Mouse (Mus musculus) left cerebral cortex, adult 8-10 months (tissue): Measurements from ENCODE around the gene Myof. TPM values are rescaled to one million over a fixed set of nuclear protein-coding genes. Genes with fewer than 3 reads are reported as not detected.

Experiments
- DNase-seq, 2 experiments: peaks; one replicate each; pipeline ENCODE4 v3.0.0; 2022; ENCODE audit warnings: low spot score in 2 of 2
- total RNA-seq, 4 experiments: library from RNA; stranded (reverse); gene quantifications; 2 replicates each; pipeline ENCODE4 v1.2.4; 2022

The Myof gene
- total RNA-seq, 4 experiments from 2014 or later: 5.8 to 7.4 (median 6.1) TPM

DNA sequence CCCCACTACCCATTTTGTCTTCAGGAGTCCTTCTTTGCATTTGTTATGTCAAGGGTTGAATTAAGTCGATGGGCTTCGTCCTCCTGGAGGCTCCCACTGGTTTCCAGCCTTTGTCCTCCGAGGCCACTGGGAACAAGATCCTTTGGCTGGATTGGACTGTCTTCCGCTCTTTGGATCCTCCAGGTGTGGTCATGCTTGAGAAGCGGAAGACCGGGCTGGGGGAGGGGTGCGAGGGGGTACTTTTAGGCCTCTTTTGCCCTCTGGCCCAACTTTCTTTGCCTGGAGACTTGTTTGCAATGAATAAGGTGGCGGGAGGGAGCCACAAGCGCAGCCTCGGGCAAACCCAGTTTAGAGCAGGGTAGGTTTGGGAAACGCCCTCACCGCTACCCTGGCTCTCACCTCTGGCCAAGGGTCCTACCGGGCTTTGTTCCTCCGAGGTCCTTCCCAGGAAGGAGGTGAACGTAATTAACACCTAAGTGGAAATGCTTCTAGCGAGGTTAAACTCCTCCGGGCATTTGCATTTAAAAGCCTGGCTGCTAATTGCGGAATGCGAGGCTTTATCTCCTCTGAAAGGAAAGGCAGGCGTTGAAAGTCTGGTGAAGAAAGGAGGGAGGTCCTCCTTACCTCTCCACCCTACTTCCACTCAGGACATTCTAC lies 165.7 kb downstream of the Myof start:
- DNase-seq: no peak

DNA sequence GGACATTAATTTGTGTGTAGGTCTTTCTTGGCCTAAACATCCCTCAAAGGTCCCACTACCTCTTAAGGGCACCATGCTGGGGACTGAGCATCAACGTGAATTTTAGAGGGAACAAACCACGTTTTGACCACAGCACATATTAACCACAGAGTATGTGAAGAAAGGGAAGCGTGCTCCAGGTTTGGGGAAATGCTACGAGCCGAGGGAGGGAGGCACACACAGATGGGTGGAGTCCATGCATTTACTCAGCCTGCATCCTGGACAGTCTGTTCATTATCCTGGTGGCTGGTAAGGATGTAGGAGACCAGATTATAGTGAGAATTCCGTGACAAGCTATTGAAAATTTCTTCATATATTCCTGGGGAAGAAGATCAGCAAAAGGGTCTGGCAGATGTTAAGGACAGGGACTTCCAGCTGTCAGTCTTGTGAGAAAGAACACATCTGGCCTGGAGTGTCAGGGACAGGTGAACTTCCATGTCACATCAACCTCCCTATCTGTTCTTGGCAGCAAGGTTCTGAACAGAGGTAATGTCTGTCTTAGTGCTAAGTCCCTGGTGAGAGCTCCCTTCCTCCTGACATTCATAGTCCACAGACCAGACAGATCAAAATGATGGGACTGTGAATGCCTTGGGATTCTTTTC lies 166.7 kb downstream of the Myof start:
- DNase-seq: no peak

DNA sequence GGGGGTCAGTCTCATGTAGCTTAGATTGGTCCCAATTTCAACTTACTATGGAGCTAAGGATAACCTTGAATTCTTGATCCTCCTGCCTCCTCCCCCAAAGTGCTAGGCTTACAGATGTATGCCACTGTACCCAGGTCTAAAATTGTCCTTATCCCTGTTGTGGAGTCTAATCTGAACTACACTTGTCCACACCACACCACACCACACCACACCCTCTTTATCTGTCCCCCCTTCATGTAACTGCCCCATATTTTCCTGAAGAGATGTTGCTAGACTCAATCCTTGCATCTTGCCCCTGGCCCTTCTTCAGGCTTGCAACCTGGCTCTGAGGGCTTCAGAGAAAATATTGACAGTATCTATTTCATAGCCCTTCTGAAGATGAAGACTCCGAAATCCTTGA lies 169.9 kb downstream of the Myof start:
- DNase-seq: no peak

DNA sequence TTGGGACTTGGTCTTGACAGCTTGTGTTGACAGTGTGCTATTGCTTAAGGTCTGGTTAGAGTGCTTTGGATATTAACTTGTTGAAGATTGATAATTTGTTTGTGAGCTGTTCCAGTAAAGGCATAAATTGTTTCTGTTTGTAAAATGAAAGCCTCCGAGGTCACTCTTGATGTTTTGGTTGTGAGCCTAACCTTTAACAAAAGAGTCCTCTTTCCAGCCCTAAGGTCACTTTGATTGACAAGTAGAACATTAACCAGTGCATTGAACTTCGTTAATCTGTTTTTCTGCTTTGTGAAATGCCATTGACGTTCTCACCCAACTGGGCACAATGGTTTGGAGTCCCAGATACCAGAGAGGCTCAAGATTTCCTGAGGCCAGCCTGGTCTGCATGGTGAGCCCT lies 175.8 kb downstream of the Myof start:
- no peak for DNase-seq

DNA sequence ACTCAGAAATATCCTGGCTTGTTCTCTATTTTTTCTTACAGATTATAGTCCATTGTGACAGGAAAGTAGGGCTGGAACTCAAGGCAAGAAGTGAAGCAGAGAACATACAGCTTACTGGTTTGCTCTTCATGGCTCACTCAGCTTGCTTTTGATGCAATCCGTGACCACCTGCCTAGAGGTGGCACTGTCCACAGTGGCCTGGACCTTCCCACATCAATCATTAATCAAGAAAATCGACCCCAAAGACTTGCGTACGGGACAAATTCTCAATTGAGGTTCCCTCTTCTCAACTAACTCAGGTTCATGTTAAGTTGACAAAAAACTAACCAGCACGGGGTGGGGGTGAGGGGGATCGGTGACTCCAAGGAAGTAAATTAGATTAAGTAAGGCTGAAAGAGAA lies 176.4 kb downstream of the Myof start:
- DNase-seq: no peak

DNA sequence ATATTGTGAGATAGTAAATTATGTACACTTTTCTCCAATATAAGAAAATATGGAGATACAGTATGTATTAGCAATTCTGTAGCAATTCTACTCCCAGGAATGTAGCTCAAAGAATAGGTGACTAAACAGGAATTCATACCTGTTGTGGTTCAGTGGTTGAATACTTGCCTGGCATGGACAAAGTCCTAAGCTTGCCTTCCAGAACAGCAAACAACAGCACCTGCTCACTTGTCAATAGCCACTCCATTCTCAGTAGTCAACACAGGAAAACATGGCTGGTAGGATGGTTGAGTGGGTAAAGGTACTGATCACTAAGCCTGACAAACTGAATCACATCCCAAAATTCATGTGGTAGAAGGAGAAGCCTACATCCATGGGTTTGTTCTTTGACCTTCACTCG lies 182.2 kb downstream of the Myof start:
- DNase-seq: no peak

DNA sequence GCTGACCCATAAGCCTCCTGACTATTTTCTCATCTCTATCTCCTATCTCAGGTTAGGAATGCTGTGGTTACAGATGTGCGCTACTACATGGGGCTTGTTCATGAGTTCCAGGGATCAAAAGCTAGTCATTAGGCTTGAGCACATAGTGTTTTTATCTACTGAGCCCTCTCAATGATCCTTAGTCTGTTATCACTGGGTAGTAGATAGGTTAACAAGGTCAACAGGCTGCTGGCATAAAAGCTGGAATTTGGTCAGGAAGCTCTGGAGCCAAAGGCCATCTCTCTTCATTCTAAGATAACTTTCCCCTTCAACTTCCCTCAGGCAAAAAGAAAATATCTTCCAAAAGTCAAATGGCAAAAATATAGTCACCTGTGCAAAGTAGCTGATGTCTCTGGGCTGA lies 183.1 kb downstream of the Myof start:
- DNase-seq: no peak

DNA sequence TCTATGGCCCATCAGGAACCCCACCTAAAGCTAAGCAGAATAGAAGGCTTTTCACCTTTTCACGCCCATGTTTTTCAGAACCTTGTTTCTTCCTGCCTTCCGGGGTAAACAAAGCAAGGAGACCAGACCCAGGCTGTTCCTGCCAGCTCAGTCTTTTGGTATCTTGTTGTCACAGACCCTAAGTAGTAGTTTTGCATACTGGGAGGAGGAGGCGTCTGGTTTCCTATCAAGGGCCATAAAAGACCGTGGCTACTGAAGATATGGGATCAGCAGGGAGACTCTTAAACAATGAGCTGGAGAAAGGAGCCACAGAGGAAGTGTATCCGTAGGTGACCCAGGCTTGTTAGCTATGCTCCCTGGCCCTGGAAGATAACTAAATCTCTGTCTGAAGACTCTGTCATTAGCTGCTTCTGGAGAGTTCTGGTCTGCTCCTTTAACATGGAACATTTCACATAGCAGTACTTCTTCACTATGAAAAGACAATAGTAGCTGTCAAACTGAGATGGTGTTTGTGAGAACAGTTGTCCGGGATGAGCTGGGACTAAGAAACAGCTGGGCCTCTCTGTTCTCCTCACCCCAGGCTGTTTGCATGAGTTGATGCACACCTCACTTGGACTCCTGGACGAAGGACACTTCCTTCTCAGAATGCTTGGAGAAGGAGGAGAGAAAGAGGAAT lies 184.8 kb downstream of the Myof start:
- no peak for DNase-seq

DNA sequence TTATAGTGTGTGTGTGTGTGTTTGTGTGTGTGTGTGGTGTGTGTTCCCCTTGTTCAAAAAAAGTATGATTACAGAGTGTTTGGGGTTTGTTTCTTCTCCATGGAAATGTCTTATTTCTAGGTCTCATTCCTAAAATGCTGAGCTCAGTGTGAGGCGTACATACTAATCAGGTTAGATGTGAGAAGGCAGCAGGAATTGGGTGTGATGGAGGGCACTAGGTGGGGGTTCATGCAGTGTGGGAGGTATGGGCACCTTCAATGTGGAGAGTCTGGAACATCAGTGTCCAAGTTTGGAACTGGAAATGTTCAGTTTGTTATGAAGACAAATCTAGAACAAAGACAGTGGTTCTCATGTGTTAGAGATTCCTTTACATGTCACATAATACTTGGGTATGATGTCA lies 191.3 kb downstream of the Myof start:
- DNase-seq: no peak

DNA sequence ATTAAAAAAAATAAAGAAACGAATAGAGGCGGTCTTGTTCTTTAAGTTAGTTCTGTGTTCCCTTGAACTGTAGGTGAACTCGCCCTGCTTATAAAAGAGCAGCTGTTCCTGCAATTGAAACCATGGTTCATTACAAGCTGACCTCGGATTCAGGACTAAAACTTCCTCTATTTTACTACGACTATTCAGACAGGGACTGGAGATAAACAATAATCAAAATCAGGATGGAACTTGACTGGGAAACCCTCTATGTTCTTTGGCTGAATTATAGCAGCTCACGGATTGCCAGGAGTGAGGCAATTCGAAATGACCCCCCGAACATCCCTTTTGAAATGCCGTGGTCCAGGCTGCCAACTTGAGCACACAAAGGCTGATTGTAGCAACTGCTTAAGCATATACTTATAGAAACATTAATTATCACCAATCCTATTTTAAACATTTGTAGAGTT lies 191.8 kb downstream of the Myof start:
- no peak for DNase-seq

Other genes starting within 250 kb of the Myof start
- gene Cep55, start 11.4 kb upstream of the Myof start, total RNA-seq: under 1 TPM in 3 of 4 experiments, not detected in 1; 0.30 to 0.35 (median 0.35) TPM
- gene Ffar4, start 53.5 kb upstream of the Myof start, total RNA-seq: under 1 TPM in 1 of 4 experiments, not detected in 3; 0.35 TPM
- 10 to 100 TPM; 22.2 to 32.5 (median 23.6) TPM for gene Rbp4, start 81.7 kb upstream of the Myof start, total RNA-seq
- under 1 TPM in 3 of 4 experiments, not detected in 1; 0.16 to 0.37 (median 0.17) TPM for gene Pde6c, start 89.2 kb upstream of the Myof start, total RNA-seq
- gene Fra10ac1, start 180.6 kb upstream of the Myof start, total RNA-seq: 10 to 100 TPM; 12.9 to 15.7 (median 13.9) TPM
- gene Lgi1, start 221.0 kb upstream of the Myof start, total RNA-seq: 100 to 1,000 TPM; 116 to 135 (median 120) TPM